Mouse (Mus musculus): ENCODE measurements around the gene Itpr1. TPM values are rescaled to one million over a fixed set of nuclear protein-coding genes. Genes with fewer than 3 reads are reported as not detected.

Gene Itpr1
- polyA plus RNA-seq, 1 experiment from 2014 or later, result 16.7 TPM

Small RNAs within 50 kb of the gene (microRNA-seq; reads per million reads assigned to microRNA genes)
- 0.54 reads per million for gene Mir7661 (ENCODE audit: borderline number of aligned reads)

Other genes starting within 250 kb of the Itpr1 start
- 6.6 TPM in 2 replicates for gene Setmar, start 148.1 kb upstream of the Itpr1 start, polyA plus RNA-seq (2014; fragmentation: Nextera tagmentation; extraction: Ambion mirVana)
- gene Sumf1, start 27.5 kb upstream of the Itpr1 start, polyA plus RNA-seq (2014; fragmentation: Nextera tagmentation; extraction: Ambion mirVana), result 18.1 and 21.2 TPM in 2 replicates